Mouse (Mus musculus) liver, adult 2 months (tissue): ENCODE measurements around the gene Olfr1352. TPM values are rescaled to one million over a fixed set of nuclear protein-coding genes. Genes with fewer than 3 reads are reported as not detected.
"Not testable (repeated sequence)": the region's sequence is repeated elsewhere in the genome, so short reads cannot be mapped to it uniquely, and the experiment has no call there.

Experiments
- DNase-seq: peaks from one replicate; pipeline ENCODE4 v3.0.0-alpha.2; 2011; ENCODE audit warnings: low read depth, low spot score; ENCODE audit errors: extremely low read depth
- H3K27ac ChIP-seq: fragments of 200-500 bp; replicated peaks from 2 replicates; pipeline ENCODE4 v1.5.1; 2012; ENCODE audit warnings: low read depth, mild to moderate bottlenecking, control low read depth, inconsistent platforms, low read length; ENCODE audit not compliant: insufficient read depth
- H3K27me3 ChIP-seq: fragments of 200-500 bp; 2 replicates; pipeline ENCODE4 v1.6.1; 2012; ENCODE audit warnings: mild to moderate bottlenecking, moderate library complexity, low read length, inconsistent platforms; ENCODE audit not compliant: control insufficient read depth, insufficient read depth
- H3K36me3 ChIP-seq: fragments of 200-500 bp; 2 replicates; pipeline ENCODE4 v1.6.1; 2012; ENCODE audit warnings: low read length, inconsistent platforms; ENCODE audit not compliant: control insufficient read depth, insufficient read depth
- H3K4me1 ChIP-seq: fragments of 200-500 bp; 2 replicates; pipeline ENCODE4 v1.6.1; 2011; ENCODE audit warnings: low read length; ENCODE audit not compliant: control insufficient read depth, insufficient read depth
- H3K4me3 ChIP-seq: fragments of 200-500 bp; 2 replicates; pipeline ENCODE4 v1.5.1; 2011; ENCODE audit warnings: low read depth, mild to moderate bottlenecking, control low read depth, low read length, moderate library complexity; ENCODE audit not compliant: insufficient read depth
- H3K79me2 ChIP-seq: fragments of 200-500 bp; 2 replicates; pipeline ENCODE4 v1.6.1; 2012; ENCODE audit warnings: inconsistent platforms, mild to moderate bottlenecking, low read length, moderate library complexity; ENCODE audit not compliant: control insufficient read depth, insufficient read depth
- H3K9ac ChIP-seq: fragments of 200-500 bp; 2 replicates; pipeline ENCODE4 v1.6.1; 2012; ENCODE audit warnings: low read depth, mild to moderate bottlenecking, control low read depth, inconsistent platforms, low read length
- CTCF ChIP-seq: fragments of 200-500 bp; IDR thresholded peaks from 2 replicates; pipeline ENCODE4 v1.5.1; 2011; ENCODE audit warnings: low read depth, low read length, control low read depth
- POLR2A ChIP-seq: fragments of 200-500 bp; IDR thresholded peaks from 2 replicates; pipeline ENCODE4 v1.6.1; 2011; ENCODE audit warnings: low read length, control low read depth; ENCODE audit not compliant: insufficient read depth; ENCODE audit errors: extremely low read depth
- WGBS: fragments of 180-500 bp; shearing (Covaris S2); methylation state at CpG from one replicate; pipeline ENCODE4 v1.1.7; 2018; 5-methylcytosine and 5-hydroxymethylcytosine counted together
- polyA plus RNA-seq: library from polyadenylated mRNA; depleted of rRNA; stranded (reverse); fragments of >200 nt; gene quantifications from 2 replicates; pipeline ENCODE4 v1.2.3, GENCODE M21; 2012; rRNA removed
- total RNA-seq: library from RNA; depleted of rRNA; stranded (reverse); fragments of >200 nt; gene quantifications from 2 replicates; pipeline ENCODE4 v1.2.3, GENCODE M21; 2014; rRNA removed

The Olfr1352 gene
- total RNA-seq (not detected in 2 replicates), polyA plus RNA-seq (not detected in 2 replicates)

GRCm38 (mm10) chr10:78980750-78981149, at the start of gene Olfr1352:
TSS of gene Olfr1352 (plus strand) at chr10:78981050.
- H3K9ac ChIP-seq: no peak within 1 kb of the TSS
- H3K79me2 ChIP-seq: no peaks in the 10 kb centered on the region
- no peak within 1 kb of the TSS for H3K27ac ChIP-seq
- H3K4me3 ChIP-seq: no peak within 1 kb of the TSS
- H3K27me3 ChIP-seq: no peaks in the 10 kb centered on the region
- no peaks in the 10 kb centered on the region for H3K36me3 ChIP-seq
- DNase-seq: no peak
- no peaks in the 10 kb centered on the region for H3K4me1 ChIP-seq
- TF ChIP-seq POLR2A (no peak), CTCF (no peak)

GRCm38 (mm10) chr10:78950336-78950735, 30.5 kb upstream of the Olfr1352 start, which contains the start of gene Olfr8:
TSS of gene Olfr8 (plus strand) at chr10:78950636.
- 82% methylated on average over 1 of the region's 1 CpGs for WGBS
- not testable (repeated sequence) for DNase-seq

GRCm38 (mm10) chr10:78963009-78963408, 17.8 kb upstream of the Olfr1352 start, which contains the start of gene Olfr1353:
TSS of gene Olfr1353 (plus strand) at chr10:78963309.
- H3K4me3 ChIP-seq, H3K9ac ChIP-seq, DNase-seq, H3K27me3 ChIP-seq, H3K79me2 ChIP-seq, H3K27ac ChIP-seq, H3K4me1 ChIP-seq, H3K36me3 ChIP-seq: not testable (repeated sequence)

More at GRCm38 (mm10) chr10:78950336-78950735, 30.5 kb upstream of the Olfr1352 start, which contains the start of gene Olfr8:
- not testable (repeated sequence) for H3K27me3 ChIP-seq, H3K4me1 ChIP-seq, H3K27ac ChIP-seq, H3K9ac ChIP-seq, H3K4me3 ChIP-seq, H3K79me2 ChIP-seq, H3K36me3 ChIP-seq

- H3K36me3 ChIP-seq: no peaks in the 10 kb centered on the region
- H3K27me3 ChIP-seq: no peaks in the 10 kb centered on the region
- H3K79me2 ChIP-seq: no peaks in the 10 kb centered on the region
- DNase-seq: no peak
- no peak within 1 kb of the TSS for H3K27ac ChIP-seq
- no peaks in the 10 kb centered on the region for H3K4me1 ChIP-seq
- 80% methylated on average over 1 of the region's 1 CpGs for WGBS
- no peak within 1 kb of the TSS for H3K4me3 ChIP-seq
- no peak within 1 kb of the TSS for H3K9ac ChIP-seq
- TF ChIP-seq CTCF: no peak
- no peak for TF ChIP-seq POLR2A
These were observed 31.3 kb downstream of the Olfr1352 start, which contains the start of gene Olfr1351 for GRCm38 (mm10) chr10:79012172-79012571. TSS of gene Olfr1351 (plus strand) at chr10:79012472.

GRCm38 (mm10) chr10:79028441-79028840, 47.6 kb downstream of the Olfr1352 start, which contains the start of gene Olfr57:
TSS of gene Olfr57 (plus strand) at chr10:79028741.
- DNase-seq: no peak
- no peaks in the 10 kb centered on the region for H3K27me3 ChIP-seq
- no peaks in the 10 kb centered on the region for H3K36me3 ChIP-seq
- H3K4me3 ChIP-seq: no peak within 1 kb of the TSS
- H3K27ac ChIP-seq: no peak within 1 kb of the TSS
- TF ChIP-seq CTCF (no peak), POLR2A (no peak)
- H3K9ac ChIP-seq: no peak within 1 kb of the TSS
- H3K4me1 ChIP-seq: no peaks in the 10 kb centered on the region
- no peaks in the 10 kb centered on the region for H3K79me2 ChIP-seq

Other genes starting within 250 kb of the Olfr1352 start
- gene Ccdc105, start 228.0 kb upstream of the Olfr1352 start, total RNA-seq: not detected in 2 replicates
- gene Ccdc105, start 228.0 kb upstream of the Olfr1352 start, polyA plus RNA-seq: not detected in 2 replicates
- 0.18 TPM in 1 of 2 replicates, not detected in the other for gene Slc1a6, start 200.6 kb upstream of the Olfr1352 start, total RNA-seq
- 0.07 and 0.10 TPM in 2 replicates for gene Slc1a6, start 200.6 kb upstream of the Olfr1352 start, polyA plus RNA-seq
- not detected in 2 replicates for gene Olfr1356, start 128.9 kb upstream of the Olfr1352 start, total RNA-seq
- gene Olfr1356, start 128.9 kb upstream of the Olfr1352 start, polyA plus RNA-seq: not detected in 2 replicates
- gene Olfr1355, start 105.5 kb upstream of the Olfr1352 start, total RNA-seq: not detected in 2 replicates
- gene Olfr1355, start 105.5 kb upstream of the Olfr1352 start, polyA plus RNA-seq: not detected in 2 replicates
- gene Olfr1354, start 67.9 kb upstream of the Olfr1352 start, total RNA-seq: not detected in 2 replicates
- gene Olfr1354, start 67.9 kb upstream of the Olfr1352 start, polyA plus RNA-seq: not detected in 2 replicates
- gene Olfr8, start 30.4 kb upstream of the Olfr1352 start, total RNA-seq: not detected in 2 replicates
- gene Olfr8, start 30.4 kb upstream of the Olfr1352 start, polyA plus RNA-seq: not detected in 2 replicates
- not detected in 2 replicates for gene Olfr1353, start 17.7 kb upstream of the Olfr1352 start, total RNA-seq
- not detected in 2 replicates for gene Olfr1353, start 17.7 kb upstream of the Olfr1352 start, polyA plus RNA-seq
- gene Olfr1351, start 31.4 kb downstream of the Olfr1352 start, total RNA-seq: not detected in 2 replicates
- not detected in 2 replicates for gene Olfr1351, start 31.4 kb downstream of the Olfr1352 start, polyA plus RNA-seq
- not detected in 2 replicates for gene Olfr57, start 47.7 kb downstream of the Olfr1352 start, total RNA-seq
- not detected in 2 replicates for gene Olfr57, start 47.7 kb downstream of the Olfr1352 start, polyA plus RNA-seq
- 12.1 and 13.8 TPM in 2 replicates for gene 2610008E11Rik, start 116.5 kb downstream of the Olfr1352 start, total RNA-seq
- gene 2610008E11Rik, start 116.5 kb downstream of the Olfr1352 start, polyA plus RNA-seq: 0.67 and 0.75 TPM in 2 replicates
- gene Vmn2r80, start 167.7 kb downstream of the Olfr1352 start, total RNA-seq: not detected in 2 replicates
- gene Vmn2r80, start 167.7 kb downstream of the Olfr1352 start, polyA plus RNA-seq: not detected in 2 replicates